Mouse (Mus musculus) testis, adult 10 weeks (tissue): ENCODE results near the gene Ankrd44. TPM values are rescaled to one million over a fixed set of nuclear protein-coding genes. Genes with fewer than 3 reads are reported as not detected.

Experiments used
- polyA plus RNA-seq: library from polyadenylated mRNA; stranded (reverse); fragments of 350-450 nt; fragmentation: Illumina TruSeq; extraction: RNeasy Lipid Tissue Mini Kit (QIAGEN cat#74804); gene quantifications from one replicate; pipeline ENCODE4 v1.2.3, GENCODE M21; 2014; ENCODE audit warnings: low read depth, low replicate concordance

Gene Ankrd44
- 13.8 TPM for polyA plus RNA-seq

DNA sequence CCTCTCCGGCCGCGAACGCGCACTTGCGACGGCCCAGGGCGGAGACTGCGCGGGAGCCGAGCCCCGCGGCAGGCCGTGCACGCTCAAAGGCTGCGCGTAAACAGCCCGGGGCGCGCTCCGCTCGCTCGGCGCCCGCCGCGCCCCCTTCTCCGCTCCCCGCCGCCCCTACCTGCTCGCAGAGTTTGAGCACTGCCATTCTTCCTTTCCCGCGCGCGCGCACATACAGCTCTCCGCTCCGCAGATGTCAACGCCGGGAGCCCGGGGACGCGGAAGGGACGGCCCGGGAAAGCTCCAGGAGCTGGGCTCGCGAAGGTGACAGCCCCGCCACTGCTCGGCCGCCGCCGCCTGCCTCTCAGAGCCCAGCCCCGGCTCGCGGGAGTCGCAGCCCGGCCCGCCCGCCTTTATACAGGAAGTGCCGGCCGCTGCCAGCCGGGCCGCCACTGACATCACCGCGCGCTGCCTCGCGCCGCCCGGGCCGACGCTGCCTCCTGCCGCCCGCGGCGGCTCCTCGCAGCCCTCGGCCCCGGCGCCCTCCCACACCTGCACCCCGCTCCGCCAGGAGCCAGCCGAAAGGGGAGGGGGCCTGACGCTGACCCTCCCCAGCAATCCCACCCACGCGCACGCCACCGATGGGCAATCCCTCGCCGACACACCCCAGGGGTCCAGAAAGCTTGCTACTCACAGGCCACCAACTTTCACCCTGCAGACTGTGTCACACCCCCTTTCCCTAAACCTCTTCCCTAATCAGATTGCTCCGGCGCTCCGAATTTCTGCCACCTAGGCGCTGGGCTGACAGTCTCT lies at the start of gene Ankrd44:
Ankrd44 (minus strand) TSS at position 417 of the 801 bp plus-strand sequence.

Other genes with a start within 250 kb of the Ankrd44 start
- 186 TPM for gene Sf3b1, start 101.1 kb upstream of the Ankrd44 start, polyA plus RNA-seq
- 117 TPM for gene Coq10b, start 126.4 kb upstream of the Ankrd44 start, polyA plus RNA-seq
- 68.7 TPM for gene Hspe1, start 161.7 kb upstream of the Ankrd44 start, polyA plus RNA-seq
- gene Hspd1, start 161.9 kb upstream of the Ankrd44 start, polyA plus RNA-seq, result 96.7 TPM
- gene Mob4, start 204.8 kb upstream of the Ankrd44 start, polyA plus RNA-seq, result 38.5 TPM